Mouse (Mus musculus) liver, adult 2 months (tissue): Measurements from ENCODE around the gene Irf6.

Source experiments
- CTCF ChIP-seq: fragments of 200-500 bp; IDR thresholded peaks from 2 replicates; pipeline ENCODE4 v1.5.1; 2011; ENCODE audit warnings: low read depth, low read length, control low read depth
- POLR2A ChIP-seq: fragments of 200-500 bp; IDR thresholded peaks from 2 replicates; pipeline ENCODE4 v1.6.1; 2011; ENCODE audit warnings: low read length, control low read depth; ENCODE audit not compliant: insufficient read depth; ENCODE audit errors: extremely low read depth

- TF ChIP-seq CTCF (no peak), POLR2A (no peak)
Observed at GRCm38 (mm10) chr1:193173810-193174129, 20.9 kb downstream of the Irf6 start.
